Mouse (Mus musculus) midbrain, embryonic 14.5 days (tissue): ENCODE measurements around the gene Efna1. TPM values are rescaled to one million over a fixed set of nuclear protein-coding genes. Genes with fewer than 3 reads are reported as not detected.

ENCODE experiments used
- ATAC-seq: fragments of 200-750 bp; cut with Nextera tagmentation; 2 replicates; pipeline ENCODE4 v1.8.0; 2017; ENCODE audit warnings: moderate number of reproducible peaks, moderate library complexity; ENCODE audit not compliant: low FRiP score, low TSS enrichment
- DNase-seq: peaks from one replicate; pipeline ENCODE4 v3.0.0-alpha.2; 2015
- H3K27ac ChIP-seq: fragments of 300-500 bp; sonication (generic); replicated peaks from 2 replicates; pipeline ENCODE4 v1.5.1; 2014; ENCODE audit warnings: mild to moderate bottlenecking, low read depth, low read length, moderate library complexity
- H3K27me3 ChIP-seq: fragments of 300-500 bp; sonication (generic); 2 replicates; pipeline ENCODE4 v1.6.1; 2014; ENCODE audit warnings: low read length, control low read depth, mixed read lengths; ENCODE audit not compliant: control insufficient read depth, insufficient read depth
- H3K36me3 ChIP-seq: fragments of 300-500 bp; sonication (generic); 2 replicates; pipeline ENCODE4 v1.6.1; 2014; ENCODE audit warnings: low read length, control low read depth; ENCODE audit not compliant: control insufficient read depth, insufficient read depth
- H3K4me1 ChIP-seq: fragments of 300-500 bp; sonication (generic); 2 replicates; pipeline ENCODE4 v1.6.1; 2014; ENCODE audit warnings: mild to moderate bottlenecking, antibody characterized with exemption, low read length, control low read depth; ENCODE audit not compliant: control insufficient read depth, insufficient read depth
- H3K4me2 ChIP-seq: fragments of 300-500 bp; sonication (generic); 2 replicates; pipeline ENCODE4 v1.6.1; 2014; ENCODE audit warnings: mild to moderate bottlenecking, low read length, moderate library complexity
- H3K4me3 ChIP-seq: fragments of 300-500 bp; sonication (generic); replicated peaks from 2 replicates; pipeline ENCODE4 v1.5.1; 2014; ENCODE audit warnings: low read depth, low read length
- H3K9ac ChIP-seq: fragments of 300-500 bp; sonication (generic); replicated peaks from 2 replicates; pipeline ENCODE4 v1.6.1; 2014; ENCODE audit warnings: mild to moderate bottlenecking, low read length, moderate library complexity
- H3K9me3 ChIP-seq: fragments of 300-500 bp; sonication (generic); 2 replicates; pipeline ENCODE4 v1.6.1; 2016; ENCODE audit warnings: low read length, control low read depth, mixed read lengths; ENCODE audit not compliant: control insufficient read depth
- WGBS: fragments of 180-500 bp; shearing (Covaris S2); extraction: QIAGEN DNeasy Blood & Tissue Kit; methylation state at CpG from one replicate; pipeline ENCODE4 v1.1.7; 2014; 5-methylcytosine and 5-hydroxymethylcytosine counted together
- polyA plus RNA-seq: library from polyadenylated mRNA; unstranded; fragments of >200 nt; fragmentation: Nextera tagmentation; extraction: Ambion mirVana; gene quantifications from 2 replicates; pipeline ENCODE4 v1.2.1, GENCODE M21; 2014

The Efna1 gene
- polyA plus RNA-seq, 1 experiment from 2014 or later: 8.7 TPM

DNA sequence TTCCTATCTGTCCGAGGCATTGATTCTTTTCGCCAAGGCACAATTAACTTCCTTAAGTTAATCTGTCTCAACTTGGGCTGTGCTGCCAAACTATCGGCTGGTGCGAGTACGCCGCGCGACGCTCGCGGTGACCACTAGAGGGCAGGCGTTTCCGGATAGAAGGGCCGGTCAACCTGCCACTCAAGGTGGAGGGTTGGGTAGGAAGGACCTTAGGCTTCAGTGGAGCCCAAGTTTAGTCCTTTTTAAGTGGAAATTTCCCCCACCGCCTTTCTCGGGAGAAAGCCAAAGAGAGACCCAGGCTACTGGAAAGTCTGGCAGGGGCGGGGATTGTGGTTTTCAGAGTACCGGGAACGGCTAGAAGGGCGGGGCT lies 52.8 kb downstream of the Efna1 start:
- no peaks in the 10 kb centered on the region for H3K27me3 ChIP-seq
- no peaks in the 10 kb centered on the region for H3K9me3 ChIP-seq
- H3K36me3 ChIP-seq: peaks cover 14% of the 10 kb centered on the region
- peak overlapping the region; percentile 93; the same call in 1 of the 2 replicates for H3K27ac ChIP-seq
- WGBS: under 1% methylated on average over 20 of the region's 20 CpGs
- ATAC-seq (peak; percentile 31; the same call in 1 of the 2 replicates), DNase-seq (peak; percentile 93)
- peaks cover 44% of the 10 kb centered on the region for H3K4me1 ChIP-seq
- no peak overlapping the region for H3K9ac ChIP-seq
- H3K4me3 ChIP-seq: peak overlapping the region; percentile 47
- H3K4me2 ChIP-seq: peak overlapping the region; percentile 66

DNA sequence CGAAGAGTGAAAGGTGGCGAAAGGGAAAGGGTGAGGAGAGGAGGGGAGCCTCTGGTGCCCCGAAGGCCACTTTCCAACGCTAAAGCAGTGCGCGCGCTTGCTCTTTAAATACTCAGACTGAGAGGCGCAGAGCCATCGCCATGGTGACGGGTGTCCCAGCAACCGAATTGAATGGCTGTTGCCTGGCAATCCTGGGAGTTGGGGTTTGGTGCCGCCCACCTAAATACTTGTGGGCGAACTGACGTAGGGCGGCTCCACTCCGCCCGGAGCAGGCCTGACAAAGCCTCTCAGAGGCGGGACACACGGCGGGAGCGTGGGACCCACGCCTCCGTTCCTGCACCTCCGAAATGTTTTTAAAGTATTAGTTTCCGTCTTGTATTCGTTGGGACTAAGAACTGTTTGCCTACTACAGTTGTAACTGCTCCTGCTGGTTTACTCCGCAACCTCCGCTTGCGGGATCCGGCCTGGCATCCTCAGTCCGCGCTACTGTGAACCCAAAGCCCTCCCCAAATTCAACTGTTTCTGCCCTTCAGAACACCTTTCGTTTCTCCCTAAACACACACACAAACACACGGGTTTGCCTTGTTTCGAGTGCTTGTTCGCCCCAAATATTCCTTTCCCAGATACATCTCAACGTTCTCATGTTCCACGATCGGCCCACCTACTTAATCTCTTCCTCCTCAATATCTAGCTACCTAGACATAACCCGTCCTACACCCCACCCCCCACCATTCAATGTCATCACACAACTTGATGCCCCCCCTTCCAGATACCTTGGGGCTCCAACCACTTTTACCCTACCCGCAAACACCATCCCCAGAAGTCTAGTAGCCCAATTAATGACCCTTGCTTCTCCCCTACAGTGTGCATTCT lies 53.4 kb downstream of the Efna1 start:
- peak overlapping the region; percentile 69 for H3K9ac ChIP-seq
- ATAC-seq (peak; percentile 80), DNase-seq (peak; percentile 96)

DNA sequence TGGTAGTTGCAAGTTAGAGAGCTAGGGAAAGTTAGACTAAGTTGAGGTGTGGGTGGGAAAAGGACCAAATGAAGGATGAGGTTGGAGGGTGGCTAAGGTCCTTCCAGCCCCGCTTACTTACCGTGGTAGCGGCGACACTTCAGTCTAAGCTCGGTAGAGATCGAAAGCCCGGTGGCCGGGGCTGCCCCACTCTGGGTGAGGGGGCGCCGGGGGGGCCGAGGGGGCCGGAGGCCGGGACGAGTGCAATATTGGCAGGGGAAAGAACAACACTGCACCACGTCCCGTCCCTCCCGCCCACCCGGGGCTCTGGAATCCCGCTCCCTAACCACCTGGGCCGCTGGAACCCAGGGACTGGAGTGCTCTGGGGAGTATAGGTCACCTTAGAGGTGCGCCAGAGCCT lies 54.0 kb downstream of the Efna1 start, which contains the start of gene Mtx1:
TSS of gene Mtx1 (minus strand) at position 189 of the 400 bp plus-strand sequence.
- ATAC-seq (no peak; the same call in 1 of the 2 replicates), DNase-seq (no peak)
- Histone ChIP-seq H3K27me3 (no peaks in the 10 kb centered on the region), H3K9ac (peak within 1 kb of the TSS; percentile 69), H3K9me3 (no peaks in the 10 kb centered on the region), H3K36me3 (peaks cover 7% of the 10 kb centered on the region), H3K4me1 (peaks cover 44% of the 10 kb centered on the region), H3K27ac (peak within 1 kb of the TSS; percentile 93), H3K4me2 (peak within 1 kb of the TSS; percentile 66), H3K4me3 (peak within 1 kb of the TSS; percentile 47)
- 2% methylated on average over 21 of the region's 21 CpGs for WGBS

More for the DNA sequence above, 53.4 kb downstream of the Efna1 start:
- Histone ChIP-seq H3K36me3 (peaks cover 8% of the 10 kb centered on the region), H3K4me2 (peak overlapping the region; percentile 66), H3K27ac (peak overlapping the region; percentile 93), H3K9me3 (no peaks in the 10 kb centered on the region), H3K4me3 (peak overlapping the region; percentile 47), H3K4me1 (peaks cover 44% of the 10 kb centered on the region), H3K27me3 (no peaks in the 10 kb centered on the region)
- WGBS: 1% methylated on average over 41 of the region's 41 CpGs

DNA sequence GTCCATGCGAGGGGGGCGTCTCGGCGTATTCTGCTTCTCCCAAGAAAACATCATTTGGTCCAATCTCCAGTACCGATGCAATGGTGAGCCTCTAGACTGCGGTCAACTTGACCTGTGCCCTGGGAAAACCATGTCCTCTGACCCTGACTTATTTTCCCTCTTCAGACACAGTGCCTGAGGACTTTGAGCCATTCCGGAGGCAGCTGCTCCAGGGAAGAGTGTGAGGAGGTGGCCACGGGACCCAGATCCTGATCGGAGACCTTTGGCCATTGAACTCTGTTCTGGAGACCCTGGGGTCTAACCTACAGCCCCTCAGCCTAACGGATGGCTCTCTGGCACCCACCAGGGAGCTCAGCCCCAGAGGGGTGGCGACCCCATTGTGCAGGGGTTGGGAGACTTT lies 54.6 kb downstream of the Efna1 start:
- DNase-seq: no peak

DNA sequence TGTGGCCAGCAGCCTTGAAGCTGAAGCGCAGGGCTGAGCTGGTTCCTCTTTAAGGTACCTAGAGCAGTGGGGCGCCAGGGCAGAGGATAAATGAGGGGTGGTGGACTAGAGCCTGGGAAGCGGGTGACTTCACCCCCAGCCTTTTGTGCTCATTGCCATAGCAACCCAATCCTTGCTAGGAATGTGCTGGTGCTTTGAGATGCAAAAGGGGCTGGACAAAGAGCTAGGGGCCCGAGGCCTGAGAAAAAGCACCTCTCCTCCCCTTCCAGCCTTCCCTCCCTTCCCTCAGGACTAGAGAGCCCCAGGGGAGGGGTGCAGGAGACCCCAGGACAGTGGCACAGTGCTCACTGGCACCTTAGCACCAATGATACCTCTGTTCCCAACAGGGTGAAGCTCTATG lies 55.0 kb downstream of the Efna1 start:
- Histone ChIP-seq H3K27me3 (no peaks in the 10 kb centered on the region), H3K4me1 (peaks cover 44% of the 10 kb centered on the region), H3K27ac (peak overlapping the region; percentile 93), H3K9ac (peak overlapping the region; percentile 69), H3K4me2 (peak overlapping the region; percentile 66), H3K4me3 (peak overlapping the region; percentile 47), H3K9me3 (no peaks in the 10 kb centered on the region), H3K36me3 (peaks cover 15% of the 10 kb centered on the region)
- ATAC-seq (peak; percentile 75), DNase-seq (peak; percentile 87)
- 3% methylated on average over 4 of the region's 4 CpGs for WGBS

More for the DNA sequence above, 54.6 kb downstream of the Efna1 start:
- ATAC-seq: no peak
- Histone ChIP-seq H3K9me3 (no peaks in the 10 kb centered on the region), H3K36me3 (peaks cover 11% of the 10 kb centered on the region), H3K9ac (peak overlapping the region; percentile 69), H3K4me3 (peak overlapping the region; percentile 47), H3K27me3 (no peaks in the 10 kb centered on the region), H3K4me1 (peaks cover 44% of the 10 kb centered on the region), H3K4me2 (peak overlapping the region; percentile 66), H3K27ac (peak overlapping the region; percentile 93)
- WGBS: 4% methylated on average over 11 of the region's 11 CpGs

DNA sequence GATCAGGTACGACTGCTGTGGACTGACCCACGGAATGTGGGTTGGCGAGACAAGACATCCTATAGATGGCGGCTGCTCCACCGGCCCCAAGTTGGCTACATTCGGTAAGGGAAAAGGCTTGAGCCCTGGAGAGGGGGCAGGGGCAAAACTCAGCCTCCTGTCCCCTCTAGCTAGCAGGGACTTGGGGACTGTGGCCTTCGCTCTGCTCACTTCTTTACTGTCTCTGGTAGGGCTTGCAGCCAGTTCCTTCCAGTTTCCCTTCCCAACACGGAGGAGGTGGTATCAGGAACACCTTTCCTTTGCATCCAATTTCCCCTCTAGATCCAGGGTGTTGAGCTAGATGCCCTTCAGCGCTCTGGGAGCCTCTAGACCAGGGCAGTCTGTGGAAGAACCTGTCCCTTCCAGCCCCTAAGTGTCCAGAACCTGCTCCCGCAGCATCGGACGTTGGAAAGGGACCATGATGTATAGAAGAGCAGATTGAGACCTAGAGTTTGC lies 55.6 kb downstream of the Efna1 start:
- H3K4me1 ChIP-seq: peaks cover 44% of the 10 kb centered on the region

DNA sequence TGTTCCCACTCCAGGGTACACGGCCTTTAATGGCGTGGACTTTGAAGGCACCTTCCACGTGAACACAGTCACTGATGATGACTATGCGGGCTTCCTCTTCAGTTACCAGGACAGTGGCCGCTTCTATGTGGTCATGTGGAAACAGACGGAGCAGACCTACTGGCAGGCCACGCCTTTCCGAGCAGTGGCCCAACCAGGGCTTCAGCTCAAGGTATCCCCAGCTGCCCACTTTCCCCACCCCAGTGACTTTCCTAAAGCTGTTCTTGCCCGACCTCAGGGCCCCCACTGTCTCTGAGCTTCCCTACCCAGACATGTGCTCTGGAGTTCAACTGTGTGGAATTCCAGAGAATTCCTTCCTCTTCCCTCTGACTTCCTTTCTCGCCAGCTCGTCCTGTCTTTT lies 56.1 kb downstream of the Efna1 start:
- Histone ChIP-seq H3K27me3 (no peaks in the 10 kb centered on the region), H3K9me3 (no peaks in the 10 kb centered on the region), H3K36me3 (peaks cover 15% of the 10 kb centered on the region), H3K27ac (peak overlapping the region; percentile 93), H3K4me2 (peak overlapping the region; percentile 66), H3K9ac (peak overlapping the region; percentile 69), H3K4me3 (peak overlapping the region; percentile 47), H3K4me1 (peaks cover 44% of the 10 kb centered on the region)
- no peak for ATAC-seq
- 17% methylated on average over 11 of the region's 11 CpGs for WGBS
- DNase-seq: peak; percentile 46

More for the DNA sequence above, 55.6 kb downstream of the Efna1 start:
- DNase-seq (peak; percentile 17), ATAC-seq (no peak)
- 6% methylated on average over 12 of the region's 12 CpGs for WGBS
- Histone ChIP-seq H3K9ac (peak overlapping the region; percentile 69), H3K4me2 (peak overlapping the region; percentile 66), H3K27me3 (no peaks in the 10 kb centered on the region), H3K4me3 (peak overlapping the region; percentile 47), H3K9me3 (no peaks in the 10 kb centered on the region), H3K36me3 (peaks cover 15% of the 10 kb centered on the region), H3K27ac (peak overlapping the region; percentile 93)
